Mouse (Mus musculus): ENCODE measurements around the gene Kazn. TPM values are rescaled to one million over a fixed set of nuclear protein-coding genes. Genes with fewer than 3 reads are reported as not detected.

The Kazn gene
- polyA plus RNA-seq, 1 experiment from 2014 or later: 11.9 TPM

- no peak overlapping the region for H3K4me2 ChIP-seq (ENCODE audit: low read depth, low read length)
- 85% methylated on average over 11 of the region's 11 CpGs for WGBS
- H3K4me3 ChIP-seq (ENCODE audit: low read depth, low read length): no peak overlapping the region
- ATAC-seq (ENCODE audit: low read depth) (no peak), DNase-seq (ENCODE audit: low spot score) (no peak)
- no peaks in the 10 kb centered on the region for H3K27me3 ChIP-seq (replicated peaks; ENCODE audit: control insufficient read depth, insufficient read depth, low read length)
- no peak overlapping the region for H3K27ac ChIP-seq (replicated peaks; ENCODE audit: low read depth, low read length)
- no peak overlapping the region for H3K9ac ChIP-seq (ENCODE audit: low read depth, low read length)
- no peaks in the 10 kb centered on the region for H3K9me3 ChIP-seq (ENCODE audit: control insufficient read depth, low read length)
- H3K36me3 ChIP-seq (ENCODE audit: control insufficient read depth, insufficient read depth, low read length): no peaks in the 10 kb centered on the region
- peaks cover 20% of the 10 kb centered on the region for H3K4me1 ChIP-seq (ENCODE audit: control insufficient read depth, insufficient read depth, low read length)
These were observed 3.8 kb downstream of the Kazn start for GRCm38 (mm10) chr4:142235426-142235825.

- H3K36me3 ChIP-seq (ENCODE audit: control insufficient read depth, insufficient read depth, low read length): no peaks in the 10 kb centered on the region
- H3K4me1 ChIP-seq (ENCODE audit: control insufficient read depth, insufficient read depth, low read length): peaks cover 19% of the 10 kb centered on the region
- H3K9ac ChIP-seq (ENCODE audit: low read depth, low read length): no peak overlapping the region
- H3K9me3 ChIP-seq (ENCODE audit: control insufficient read depth, low read length): no peaks in the 10 kb centered on the region
- no peak overlapping the region for H3K4me3 ChIP-seq (ENCODE audit: low read depth, low read length)
- no peak overlapping the region for H3K4me2 ChIP-seq (ENCODE audit: low read depth, low read length)
- WGBS: 69% methylated on average over 9 of the region's 9 CpGs
- H3K27ac ChIP-seq (replicated peaks; ENCODE audit: low read depth, low read length): no peak overlapping the region
- DNase-seq (ENCODE audit: low spot score): peak; percentile 52
- ATAC-seq (ENCODE audit: low read depth): no peak
- H3K27me3 ChIP-seq (replicated peaks; ENCODE audit: control insufficient read depth, insufficient read depth, low read length): no peaks in the 10 kb centered on the region
These were observed 4.4 kb downstream of the Kazn start for GRCm38 (mm10) chr4:142234828-142235227.

- no peaks in the 10 kb centered on the region for H3K9me3 ChIP-seq (ENCODE audit: control insufficient read depth, low read length)
- 29% methylated on average over 13 of the region's 13 CpGs for WGBS
- H3K4me3 ChIP-seq (ENCODE audit: low read depth, low read length): no peak overlapping the region
- ATAC-seq (ENCODE audit: low read depth) (peak; percentile 61), DNase-seq (ENCODE audit: low spot score) (peak; percentile 78)
- peak overlapping the region; percentile 55; the same call in 1 of the 2 replicates for H3K27ac ChIP-seq (replicated peaks; ENCODE audit: low read depth, low read length)
- no peak overlapping the region for H3K9ac ChIP-seq (ENCODE audit: low read depth, low read length)
- no peaks in the 10 kb centered on the region for H3K36me3 ChIP-seq (ENCODE audit: control insufficient read depth, insufficient read depth, low read length)
- peak overlapping the region; percentile 24; the same call in 1 of the 2 replicates for H3K4me2 ChIP-seq (ENCODE audit: low read depth, low read length)
- H3K27me3 ChIP-seq (replicated peaks; ENCODE audit: control insufficient read depth, insufficient read depth, low read length): no peaks in the 10 kb centered on the region
- peaks cover 26% of the 10 kb centered on the region for H3K4me1 ChIP-seq (ENCODE audit: control insufficient read depth, insufficient read depth, low read length)
These were observed 10.2 kb downstream of the Kazn start for GRCm38 (mm10) chr4:142228821-142229575.

GRCm38 (mm10) chr4:142223898-142224645 is 15.1 kb downstream of the Kazn start:
- Histone ChIP-seq H3K9me3 (ENCODE audit: control insufficient read depth, low read length) (no peaks in the 10 kb centered on the region), H3K27me3 (replicated peaks; ENCODE audit: control insufficient read depth, insufficient read depth, low read length) (no peaks in the 10 kb centered on the region), H3K4me3 (ENCODE audit: low read depth, low read length) (no peak overlapping the region), H3K9ac (ENCODE audit: low read depth, low read length) (no peak overlapping the region), H3K4me1 (ENCODE audit: control insufficient read depth, insufficient read depth, low read length) (peaks cover 47% of the 10 kb centered on the region), H3K4me2 (ENCODE audit: low read depth, low read length) (no peak overlapping the region), H3K27ac (replicated peaks; ENCODE audit: low read depth, low read length) (no peak overlapping the region), H3K36me3 (ENCODE audit: control insufficient read depth, insufficient read depth, low read length) (no peaks in the 10 kb centered on the region)
- DNase-seq (ENCODE audit: low spot score): no peak
- ATAC-seq (ENCODE audit: low read depth): no peak
- 45% methylated on average over 9 of the region's 9 CpGs for WGBS

- no peak for ATAC-seq (ENCODE audit: low read depth)
- Histone ChIP-seq H3K4me2 (ENCODE audit: low read depth, low read length) (no peak overlapping the region), H3K27me3 (replicated peaks; ENCODE audit: control insufficient read depth, insufficient read depth, low read length) (no peaks in the 10 kb centered on the region), H3K27ac (replicated peaks; ENCODE audit: low read depth, low read length) (peak overlapping the region; percentile 69), H3K9me3 (ENCODE audit: control insufficient read depth, low read length) (no peaks in the 10 kb centered on the region), H3K36me3 (ENCODE audit: control insufficient read depth, insufficient read depth, low read length) (no peaks in the 10 kb centered on the region), H3K4me1 (ENCODE audit: control insufficient read depth, insufficient read depth, low read length) (peaks cover 47% of the 10 kb centered on the region), H3K9ac (ENCODE audit: low read depth, low read length) (no peak overlapping the region), H3K4me3 (ENCODE audit: low read depth, low read length) (no peak overlapping the region)
- 50% methylated on average over 1 of the region's 1 CpGs for WGBS
- no peak for DNase-seq (ENCODE audit: low spot score)
These were observed 16.8 kb downstream of the Kazn start for GRCm38 (mm10) chr4:142222385-142222784.

GRCm38 (mm10) chr4:142221757-142222072 is 17.5 kb downstream of the Kazn start:
- Histone ChIP-seq H3K9ac (ENCODE audit: low read depth, low read length) (no peak overlapping the region), H3K4me1 (ENCODE audit: control insufficient read depth, insufficient read depth, low read length) (peaks cover 47% of the 10 kb centered on the region), H3K9me3 (ENCODE audit: control insufficient read depth, low read length) (no peaks in the 10 kb centered on the region), H3K4me2 (ENCODE audit: low read depth, low read length) (peak overlapping the region; percentile 10; the same call in 1 of the 2 replicates), H3K4me3 (ENCODE audit: low read depth, low read length) (no peak overlapping the region), H3K27ac (replicated peaks; ENCODE audit: low read depth, low read length) (peak overlapping the region; percentile 69), H3K36me3 (ENCODE audit: control insufficient read depth, insufficient read depth, low read length) (no peaks in the 10 kb centered on the region), H3K27me3 (replicated peaks; ENCODE audit: control insufficient read depth, insufficient read depth, low read length) (no peaks in the 10 kb centered on the region)
- ATAC-seq (ENCODE audit: low read depth): no peak
- no peak for DNase-seq (ENCODE audit: low spot score)
- WGBS: 16% methylated on average over 5 of the region's 5 CpGs

GRCm38 (mm10) chr4:142221025-142221756 is 18.0 kb downstream of the Kazn start:
- Histone ChIP-seq H3K9me3 (ENCODE audit: control insufficient read depth, low read length) (no peaks in the 10 kb centered on the region), H3K4me1 (ENCODE audit: control insufficient read depth, insufficient read depth, low read length) (peaks cover 47% of the 10 kb centered on the region), H3K36me3 (ENCODE audit: control insufficient read depth, insufficient read depth, low read length) (no peaks in the 10 kb centered on the region), H3K4me3 (ENCODE audit: low read depth, low read length) (no peak overlapping the region), H3K27me3 (replicated peaks; ENCODE audit: control insufficient read depth, insufficient read depth, low read length) (no peaks in the 10 kb centered on the region), H3K27ac (replicated peaks; ENCODE audit: low read depth, low read length) (peak overlapping the region; percentile 69), H3K9ac (ENCODE audit: low read depth, low read length) (no peak overlapping the region; the same call in 1 of the 2 replicates), H3K4me2 (ENCODE audit: low read depth, low read length) (peak overlapping the region; percentile 10; the same call in 1 of the 2 replicates)
- WGBS: 19% methylated on average over 18 of the region's 18 CpGs
- DNase-seq (ENCODE audit: low spot score) (peak; percentile 88), ATAC-seq (ENCODE audit: low read depth) (peak; percentile 69)

- Histone ChIP-seq H3K36me3 (ENCODE audit: control insufficient read depth, insufficient read depth, low read length) (no peaks in the 10 kb centered on the region), H3K4me2 (ENCODE audit: low read depth, low read length) (no peak overlapping the region), H3K27me3 (replicated peaks; ENCODE audit: control insufficient read depth, insufficient read depth, low read length) (no peaks in the 10 kb centered on the region), H3K9me3 (ENCODE audit: control insufficient read depth, low read length) (no peaks in the 10 kb centered on the region), H3K27ac (replicated peaks; ENCODE audit: low read depth, low read length) (no peak overlapping the region), H3K4me1 (ENCODE audit: control insufficient read depth, insufficient read depth, low read length) (peaks cover 32% of the 10 kb centered on the region), H3K4me3 (ENCODE audit: low read depth, low read length) (no peak overlapping the region), H3K9ac (ENCODE audit: low read depth, low read length) (no peak overlapping the region)
- WGBS: 57% methylated on average over 8 of the region's 8 CpGs
- DNase-seq (ENCODE audit: low spot score) (no peak), ATAC-seq (ENCODE audit: low read depth) (no peak)
These were observed 20.2 kb downstream of the Kazn start for GRCm38 (mm10) chr4:142218997-142219396.

Measured in embryonic facial prominence, embryonic 14.5 days (tissue).